Mouse (Mus musculus) lung, embryonic 15.5 days (tissue): ENCODE measurements at regions not wholly inside any gene's neighbourhood (a gene's known extent, or its start where the extent isn't known, plus 50 kb on each side); places are given as distances from the start of the nearest gene placed in this dataset.

Experiments
- ATAC-seq: fragments of 200-750 bp; cut with Nextera tagmentation; 2 replicates; pipeline ENCODE4 v1.8.0; 2017; ENCODE audit warnings: moderate number of reproducible peaks, borderline replicate concordance; ENCODE audit not compliant: low FRiP score, low TSS enrichment; ENCODE audit errors: extremely low read depth
- H3K27ac ChIP-seq: fragments of 300-500 bp; sonication (generic); 2 replicates; pipeline ENCODE4 v1.5.1; 2015; ENCODE audit warnings: moderate library complexity, mild to moderate bottlenecking, inconsistent platforms
- H3K27me3 ChIP-seq: fragments of 300-500 bp; sonication (generic); 2 replicates; pipeline ENCODE4 v1.6.1; 2015; ENCODE audit warnings: inconsistent platforms
- H3K36me3 ChIP-seq: fragments of 300-500 bp; sonication (generic); 2 replicates; pipeline ENCODE4 v1.6.1; 2015; ENCODE audit warnings: inconsistent platforms
- H3K4me1 ChIP-seq: fragments of 300-500 bp; sonication (generic); 2 replicates; pipeline ENCODE4 v1.6.1; 2015; ENCODE audit warnings: inconsistent platforms
- H3K4me2 ChIP-seq: fragments of 300-500 bp; sonication (generic); 2 replicates; pipeline ENCODE4 v1.6.1; 2015; ENCODE audit warnings: inconsistent platforms, mild to moderate bottlenecking, moderate library complexity
- H3K4me3 ChIP-seq: fragments of 300-500 bp; sonication (generic); 2 replicates; pipeline ENCODE4 v1.5.1; 2015; ENCODE audit warnings: mild to moderate bottlenecking, inconsistent platforms
- H3K9ac ChIP-seq: fragments of 300-500 bp; sonication (generic); 2 replicates; pipeline ENCODE4 v1.6.1; 2015; ENCODE audit warnings: inconsistent platforms
- H3K9me3 ChIP-seq: fragments of 300-500 bp; sonication (generic); 2 replicates; pipeline ENCODE4 v1.6.1; 2016; ENCODE audit warnings: inconsistent platforms
- WGBS: fragments of 180-500 bp; shearing (Covaris S2); methylation state at CpG from one replicate; pipeline ENCODE4 v1.1.7; 2015; 5-methylcytosine and 5-hydroxymethylcytosine counted together

DNA sequence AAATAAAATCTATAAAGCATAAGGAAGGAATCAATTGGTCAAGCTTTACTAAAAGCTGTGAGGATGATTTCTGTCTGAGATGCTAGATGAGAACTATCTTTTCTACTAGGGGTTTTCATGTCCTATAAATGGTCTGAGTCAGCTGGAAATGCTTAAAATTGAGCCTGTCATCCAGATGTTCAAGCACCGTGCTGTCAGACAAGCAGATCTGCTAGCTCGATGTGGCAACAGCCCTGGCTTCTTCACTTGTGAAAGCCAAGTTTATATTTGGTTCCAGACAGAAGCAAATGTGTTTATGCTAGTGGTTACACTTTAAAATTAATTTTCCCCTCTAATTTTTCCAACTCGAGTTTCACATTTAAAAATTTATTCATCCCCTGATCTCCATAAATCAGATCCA is 311.7 kb downstream of the Actr3 start:
- H3K9me3 ChIP-seq = no peaks in the 10 kb centered on the region
- H3K4me1 ChIP-seq = no peaks in the 10 kb centered on the region
- WGBS = 35% methylated on average over 3 of the region's 3 CpGs
- no peaks in the 10 kb centered on the region for H3K27me3 ChIP-seq
- no peak overlapping the region for H3K4me3 ChIP-seq
- no peak overlapping the region for H3K9ac ChIP-seq
- no peak overlapping the region for H3K4me2 ChIP-seq
- H3K36me3 ChIP-seq = no peaks in the 10 kb centered on the region
- no peak overlapping the region for H3K27ac ChIP-seq
- ATAC-seq = no peak

DNA sequence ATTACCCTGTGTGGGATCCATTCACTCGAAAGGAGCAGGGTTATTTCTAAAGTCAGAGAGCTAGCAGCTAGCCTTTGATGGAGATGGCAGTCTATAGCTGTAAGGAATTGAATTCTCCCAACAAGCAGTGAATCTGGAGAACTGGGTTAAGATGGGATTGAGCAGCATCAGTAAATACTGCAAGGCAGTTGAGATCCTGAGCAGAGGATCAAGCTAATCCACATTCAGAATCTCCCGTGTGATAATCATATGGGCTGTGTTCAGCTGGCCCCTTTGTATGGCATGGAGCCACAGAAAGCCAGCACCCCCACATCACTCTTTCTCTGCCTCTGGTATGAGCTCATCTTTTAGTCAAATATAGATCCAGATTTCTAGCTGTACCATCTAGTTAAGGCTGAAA is 334.9 kb downstream of the Actr3 start:
- ATAC-seq = no peak
- no peak overlapping the region for H3K9ac ChIP-seq
- H3K27ac ChIP-seq = no peak overlapping the region
- WGBS = 72% methylated on average over 2 of the region's 2 CpGs
- no peaks in the 10 kb centered on the region for H3K27me3 ChIP-seq
- no peak overlapping the region for H3K4me3 ChIP-seq
- H3K36me3 ChIP-seq = no peaks in the 10 kb centered on the region
- H3K4me1 ChIP-seq = no peaks in the 10 kb centered on the region
- no peaks in the 10 kb centered on the region for H3K9me3 ChIP-seq
- no peak overlapping the region for H3K4me2 ChIP-seq

DNA sequence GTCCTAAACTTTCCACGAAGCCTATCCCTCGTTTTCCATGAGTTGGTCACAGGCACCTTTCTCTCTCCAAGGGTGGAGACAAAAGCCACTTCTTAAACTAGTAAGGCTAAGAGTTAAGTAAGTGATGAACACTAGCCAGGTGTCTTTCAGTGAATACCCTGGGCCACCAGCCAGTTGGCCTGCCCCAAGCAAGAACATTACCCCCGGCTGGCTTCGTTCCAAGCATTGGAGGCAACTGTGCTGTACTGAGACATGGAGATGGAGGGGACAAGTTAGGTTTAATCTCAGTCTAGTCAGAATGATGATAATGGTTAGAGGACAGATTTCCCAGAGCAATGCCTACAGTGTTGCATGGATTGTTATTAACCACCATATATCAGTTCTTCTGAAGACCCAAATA is 350.6 kb downstream of the Actr3 start:
- no peaks in the 10 kb centered on the region for H3K4me1 ChIP-seq
- H3K36me3 ChIP-seq = no peaks in the 10 kb centered on the region
- WGBS = 74% methylated on average over 4 of the region's 4 CpGs
- H3K27ac ChIP-seq = no peak overlapping the region
- no peak overlapping the region for H3K4me2 ChIP-seq
- no peak overlapping the region for H3K9ac ChIP-seq
- H3K4me3 ChIP-seq = no peak overlapping the region
- no peak for ATAC-seq
- no peaks in the 10 kb centered on the region for H3K27me3 ChIP-seq
- H3K9me3 ChIP-seq = no peaks in the 10 kb centered on the region

DNA sequence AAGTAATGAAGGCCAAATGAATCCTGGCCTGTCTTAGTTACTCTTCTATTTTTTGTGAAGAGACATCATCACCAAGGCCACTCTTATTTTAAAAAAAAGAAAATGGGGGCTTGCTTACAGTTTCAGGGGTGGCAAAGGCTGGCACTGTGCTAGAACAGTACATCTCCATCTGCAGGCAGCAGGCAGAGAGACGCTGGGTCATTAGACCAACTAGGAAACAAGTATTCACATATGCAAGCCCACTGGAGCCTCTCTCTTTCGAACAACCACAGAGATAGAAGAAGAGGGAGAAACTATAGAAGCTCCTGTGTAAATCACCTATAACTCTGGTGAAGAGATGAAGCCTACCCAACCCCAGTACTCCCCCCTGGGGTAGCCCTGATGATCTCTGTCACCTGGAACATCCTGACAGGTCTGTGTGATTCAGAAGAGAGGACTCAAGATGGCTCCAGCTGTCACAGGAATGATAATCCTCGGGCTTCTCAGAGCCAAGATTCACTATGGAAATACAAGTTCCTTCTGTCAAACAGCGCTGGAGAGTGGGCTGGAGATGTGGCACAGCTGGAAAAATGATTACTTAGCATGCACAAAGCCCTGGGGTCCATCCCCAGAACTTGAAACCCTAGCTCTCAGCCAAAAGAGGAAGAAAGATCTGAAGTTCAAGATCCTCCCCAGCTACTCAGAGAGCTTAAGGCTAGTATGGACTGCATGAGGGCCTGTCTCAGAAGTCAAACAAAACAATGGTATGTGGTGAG is 395.8 kb downstream of the Actr3 start:
- peak; percentile 84; the same call in 1 of the 2 replicates for ATAC-seq
- Histone ChIP-seq H3K9ac (no peak overlapping the region), H3K27me3 (no peaks in the 10 kb centered on the region), H3K4me1 (no peaks in the 10 kb centered on the region), H3K36me3 (no peaks in the 10 kb centered on the region), H3K4me3 (no peak overlapping the region), H3K4me2 (no peak overlapping the region), H3K27ac (peak overlapping the region; percentile 35; the same call in 1 of the 2 replicates), H3K9me3 (no peaks in the 10 kb centered on the region)
- WGBS = 43% methylated on average over 4 of the region's 4 CpGs

DNA sequence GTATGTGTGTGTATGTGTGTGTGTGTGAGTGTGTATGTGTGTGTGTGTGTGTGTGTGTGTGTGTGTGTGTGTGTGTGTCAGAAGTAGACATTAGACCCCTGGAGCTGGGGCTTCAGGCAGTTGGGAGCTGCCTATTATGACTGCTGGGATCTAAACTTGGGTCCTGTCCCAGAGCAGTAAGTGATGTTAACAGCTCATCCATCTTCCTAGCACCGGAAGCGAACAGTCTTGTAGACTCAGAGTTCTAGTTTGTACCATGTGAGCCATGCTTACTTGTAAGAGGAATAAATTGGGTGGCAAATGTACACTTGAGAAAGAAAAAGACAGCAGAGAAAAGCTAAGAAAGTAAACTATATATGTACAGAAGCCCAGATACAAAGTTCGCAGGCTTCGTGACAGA is 422.2 kb downstream of the Actr3 start:
- Histone ChIP-seq H3K9ac (no peak overlapping the region), H3K4me3 (no peak overlapping the region), H3K27ac (peak overlapping the region; percentile 72), H3K4me2 (no peak overlapping the region), H3K9me3 (no peaks in the 10 kb centered on the region), H3K4me1 (0 out of 2 replicates have a peak, but pooled peaks cover 5% of the 10 kb centered on the region), H3K36me3 (no peaks in the 10 kb centered on the region), H3K27me3 (no peaks in the 10 kb centered on the region)
- ATAC-seq = peak; percentile 96
- 53% methylated on average over 4 of the region's 4 CpGs for WGBS

DNA sequence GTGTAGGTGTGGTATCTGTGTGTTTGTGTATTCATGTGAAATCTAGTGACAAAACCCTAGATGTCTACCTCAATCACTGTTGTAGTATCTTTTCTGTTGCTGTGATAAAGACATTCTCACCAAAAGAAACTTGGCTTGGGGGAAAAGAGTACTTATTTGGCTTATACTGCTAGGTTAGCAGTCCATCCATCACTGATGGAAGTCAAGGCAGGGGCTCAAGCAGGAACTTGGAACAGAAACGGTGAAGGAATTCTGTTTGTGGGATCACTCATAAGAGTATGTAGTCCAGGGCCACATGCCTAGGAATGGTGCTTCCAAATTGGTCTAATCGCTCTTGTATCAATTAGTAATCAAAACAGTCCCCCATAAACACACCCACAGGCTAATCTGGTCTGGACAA is 423.6 kb downstream of the Actr3 start:
- peak; percentile 36; the same call in 1 of the 2 replicates for ATAC-seq

DNA sequence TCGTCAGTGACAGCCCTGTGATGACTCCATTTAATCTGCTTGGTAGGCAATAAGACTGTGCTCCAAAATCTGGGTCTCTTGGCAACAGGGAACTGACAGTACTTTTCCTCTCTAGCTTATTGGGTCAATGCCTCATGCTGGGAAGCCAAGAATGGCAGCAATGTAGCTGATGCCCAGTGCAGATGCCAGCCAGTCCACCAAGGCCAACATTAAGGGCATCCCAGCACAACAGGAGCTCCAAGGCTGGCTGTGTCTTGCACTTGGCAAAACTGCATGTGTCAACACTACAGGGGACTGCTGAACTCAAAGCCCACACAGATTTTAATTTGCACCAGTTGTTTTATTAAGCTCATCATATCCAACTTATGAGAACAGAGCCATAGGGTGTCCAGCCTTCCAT is 437.9 kb downstream of the Actr3 start:
- 32% methylated on average over 1 of the region's 1 CpGs for WGBS
- no peak for ATAC-seq
- no peaks in the 10 kb centered on the region for H3K36me3 ChIP-seq

More for the DNA sequence above, 423.6 kb downstream of the Actr3 start:
- H3K4me2 ChIP-seq = no peak overlapping the region
- 28% methylated on average over 2 of the region's 2 CpGs for WGBS
- H3K36me3 ChIP-seq = no peaks in the 10 kb centered on the region
- H3K9ac ChIP-seq = no peak overlapping the region
- no peak overlapping the region for H3K27ac ChIP-seq
- H3K27me3 ChIP-seq = no peaks in the 10 kb centered on the region
- H3K4me3 ChIP-seq = no peak overlapping the region
- H3K9me3 ChIP-seq = no peaks in the 10 kb centered on the region
- 0 out of 2 replicates have a peak, but pooled peaks cover 5% of the 10 kb centered on the region for H3K4me1 ChIP-seq

DNA sequence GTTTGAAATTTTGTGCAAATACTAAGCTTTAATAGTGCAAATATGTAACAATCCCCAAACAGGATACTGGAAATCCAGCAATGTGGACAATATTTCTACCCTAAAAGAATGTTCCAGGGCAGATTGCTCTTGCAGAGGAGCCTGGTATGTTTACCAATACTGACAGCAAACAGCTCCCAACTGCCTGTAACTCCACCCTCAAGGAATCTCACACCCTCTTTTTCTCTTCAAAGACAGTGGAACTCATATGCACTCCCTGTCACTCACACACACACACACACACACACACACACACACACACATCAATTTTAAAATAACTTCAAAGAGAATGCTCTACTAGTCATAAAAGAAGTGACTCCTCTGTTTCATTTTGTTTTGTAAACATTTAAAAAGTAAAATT is 484.7 kb downstream of the Actr3 start:
- Histone ChIP-seq H3K36me3 (no peaks in the 10 kb centered on the region), H3K27me3 (no peaks in the 10 kb centered on the region), H3K4me2 (no peak overlapping the region), H3K27ac (no peak overlapping the region), H3K4me3 (no peak overlapping the region), H3K9me3 (no peaks in the 10 kb centered on the region), H3K9ac (no peak overlapping the region), H3K4me1 (no peaks in the 10 kb centered on the region)
- ATAC-seq = peak; percentile 76; the same call in 1 of the 2 replicates

More for the DNA sequence above, 437.9 kb downstream of the Actr3 start:
- H3K4me3 ChIP-seq = no peak overlapping the region
- no peaks in the 10 kb centered on the region for H3K4me1 ChIP-seq
- no peak overlapping the region for H3K27ac ChIP-seq
- no peak overlapping the region for H3K4me2 ChIP-seq
- no peaks in the 10 kb centered on the region for H3K9me3 ChIP-seq
- no peak overlapping the region for H3K9ac ChIP-seq
- H3K27me3 ChIP-seq = no peaks in the 10 kb centered on the region

DNA sequence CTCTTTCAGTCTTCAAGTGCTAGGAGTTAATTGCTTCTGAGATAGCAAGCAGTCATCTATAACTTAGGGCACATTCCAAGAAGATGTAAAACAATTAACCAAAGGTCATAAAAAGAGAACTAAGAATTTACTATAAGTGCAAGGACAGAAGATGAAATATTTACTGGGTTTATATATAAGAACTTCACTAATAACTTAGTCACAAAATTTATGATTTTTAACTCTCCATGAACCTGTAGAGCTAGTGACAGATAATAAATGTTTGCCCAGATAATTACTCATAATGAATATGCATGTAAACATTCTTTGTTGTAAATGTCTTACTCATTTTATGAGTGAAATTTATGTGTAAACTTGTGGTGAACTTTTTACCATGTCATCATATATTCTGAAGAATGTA is 531.2 kb downstream of the Actr3 start:
- Histone ChIP-seq H3K36me3 (no peaks in the 10 kb centered on the region), H3K4me1 (no peaks in the 10 kb centered on the region), H3K9ac (no peak overlapping the region), H3K27ac (no peak overlapping the region), H3K9me3 (no peaks in the 10 kb centered on the region), H3K27me3 (no peaks in the 10 kb centered on the region), H3K4me2 (no peak overlapping the region), H3K4me3 (no peak overlapping the region)
- no peak for ATAC-seq

DNA sequence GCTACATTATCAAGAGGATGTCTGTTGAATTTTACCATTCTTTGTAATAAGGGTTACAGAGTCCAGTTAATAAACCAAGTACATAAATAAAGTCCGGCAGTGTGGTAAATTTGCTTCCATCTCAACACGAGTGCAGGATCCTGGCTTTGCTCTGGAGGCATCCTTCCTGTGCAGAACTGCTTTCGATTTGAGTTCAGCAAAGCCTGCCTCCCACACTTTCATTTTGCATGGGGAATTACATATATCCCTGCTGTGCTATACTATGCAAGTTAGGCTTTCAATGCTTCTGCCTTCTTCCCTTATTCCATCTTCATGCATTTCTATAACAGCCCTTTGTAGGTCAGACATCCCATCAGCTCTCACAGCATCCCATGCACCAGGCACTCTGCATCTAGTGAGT is 564.4 kb downstream of the Actr3 start:
- 75% methylated on average over 3 of the region's 3 CpGs for WGBS
- H3K4me1 ChIP-seq = no peaks in the 10 kb centered on the region
- ATAC-seq = no peak
- no peak overlapping the region for H3K9ac ChIP-seq
- no peak overlapping the region for H3K27ac ChIP-seq
- H3K4me3 ChIP-seq = no peak overlapping the region
- no peaks in the 10 kb centered on the region for H3K9me3 ChIP-seq
- H3K4me2 ChIP-seq = no peak overlapping the region
- no peaks in the 10 kb centered on the region for H3K36me3 ChIP-seq
- H3K27me3 ChIP-seq = no peaks in the 10 kb centered on the region

DNA sequence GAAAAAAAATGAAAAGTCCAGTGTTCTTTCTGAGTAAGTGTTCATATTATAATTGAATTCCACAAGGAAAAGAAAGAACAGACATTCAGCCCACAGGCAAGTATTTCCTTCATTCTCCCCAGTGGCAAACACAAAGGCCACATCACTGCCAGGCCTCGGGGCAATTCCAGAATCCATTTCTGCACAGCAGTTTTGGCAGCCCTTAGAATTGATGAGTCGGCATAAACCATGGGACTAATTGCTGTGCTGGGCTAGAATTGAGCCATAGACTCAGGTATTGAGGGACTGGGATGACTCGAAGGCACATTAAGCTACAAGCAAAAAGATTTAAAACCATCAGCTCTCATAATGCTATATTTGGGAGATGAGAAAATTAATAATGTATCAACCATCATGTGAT is 569.3 kb downstream of the Actr3 start:
- Histone ChIP-seq H3K9ac (no peak overlapping the region), H3K27me3 (no peaks in the 10 kb centered on the region), H3K4me3 (no peak overlapping the region), H3K27ac (no peak overlapping the region), H3K4me1 (no peaks in the 10 kb centered on the region), H3K36me3 (no peaks in the 10 kb centered on the region), H3K4me2 (no peak overlapping the region), H3K9me3 (no peaks in the 10 kb centered on the region)
- no peak for ATAC-seq
- 70% methylated on average over 3 of the region's 3 CpGs for WGBS

DNA sequence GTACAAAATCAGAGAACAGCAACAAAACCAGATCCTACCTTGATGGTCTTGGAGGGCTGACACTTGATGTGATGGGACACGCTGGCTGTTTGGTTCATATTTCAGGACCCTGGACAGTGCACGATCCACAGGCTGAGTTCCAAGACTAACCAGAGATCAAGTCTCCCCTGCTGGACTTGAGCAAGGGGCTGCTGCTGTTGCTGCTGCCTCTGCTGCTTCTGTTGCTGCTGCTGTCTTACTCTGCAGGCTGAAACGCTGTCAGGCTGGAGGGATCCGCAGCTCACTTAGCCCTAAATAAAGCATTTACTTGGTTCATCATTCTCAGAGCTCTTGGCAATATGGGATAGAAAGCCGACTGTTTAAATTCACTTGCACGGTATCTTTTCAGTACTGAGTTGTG is 589.8 kb downstream of the Actr3 start:
- ATAC-seq = no peak
- no peaks in the 10 kb centered on the region for H3K36me3 ChIP-seq
- 50% methylated on average over 6 of the region's 6 CpGs for WGBS
- no peaks in the 10 kb centered on the region for H3K9me3 ChIP-seq
- H3K9ac ChIP-seq = no peak overlapping the region
- H3K4me1 ChIP-seq = no peaks in the 10 kb centered on the region
- no peak overlapping the region for H3K4me2 ChIP-seq
- H3K4me3 ChIP-seq = no peak overlapping the region
- H3K27ac ChIP-seq = no peak overlapping the region
- no peaks in the 10 kb centered on the region for H3K27me3 ChIP-seq

DNA sequence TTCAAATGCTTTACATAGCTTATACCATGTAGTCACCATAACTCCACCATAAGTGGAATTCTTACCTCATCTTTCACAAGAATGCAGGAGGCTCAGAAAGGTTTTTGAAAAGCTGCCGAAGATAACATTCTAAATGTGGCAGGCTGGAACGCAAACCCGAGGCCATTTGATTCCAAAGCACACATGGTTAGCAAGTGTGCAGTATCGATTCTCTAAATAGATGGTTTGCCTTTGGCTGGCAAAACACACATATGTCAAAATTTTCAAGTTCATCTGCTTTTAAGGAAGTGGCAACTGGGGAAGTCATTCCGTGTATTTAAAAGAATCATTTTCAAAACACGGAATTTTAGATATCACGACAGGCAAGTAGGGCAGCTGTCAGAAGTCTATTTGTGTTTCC is 609.8 kb downstream of the Actr3 start:
- Histone ChIP-seq H3K9ac (no peak overlapping the region), H3K4me3 (no peak overlapping the region), H3K4me2 (no peak overlapping the region), H3K9me3 (no peaks in the 10 kb centered on the region), H3K27me3 (no peaks in the 10 kb centered on the region), H3K27ac (no peak overlapping the region), H3K36me3 (no peaks in the 10 kb centered on the region), H3K4me1 (no peaks in the 10 kb centered on the region)
- 76% methylated on average over 7 of the region's 7 CpGs for WGBS
- no peak for ATAC-seq
